Mouse (Mus musculus): Measurements from ENCODE around the gene Atxn1. TPM values are rescaled to one million over a fixed set of nuclear protein-coding genes. Genes with fewer than 3 reads are reported as not detected.

The Atxn1 gene
- total and polyA plus RNA-seq, 3 experiments, result 0.39 to 1.1 TPM; not detected in 1

- no peak for TF ChIP-seq KAT2A (conservative IDR thresholded peaks at IDR 0.05; ENCODE audit: low read depth, low read length)
- no peak for TF ChIP-seq CHD1 (IDR thresholded peaks at IDR 0.05; ENCODE audit: low read depth, low read length)
- no peak for TF ChIP-seq NRF1 (IDR thresholded peaks at IDR 0.05; ENCODE audit: insufficient read depth, low read depth, low read length, poor library complexity, severe bottlenecking)
- no peak for TF ChIP-seq RAD21 (IDR thresholded peaks at IDR 0.05; ENCODE audit: low read depth, low read length)
- TF ChIP-seq POLR2AphosphoS5 (IDR thresholded peaks at IDR 0.05; ENCODE audit: borderline replicate concordance, low read depth, low read length), result no peak
- TF ChIP-seq TBP (IDR thresholded peaks at IDR 0.05; ENCODE audit: low read depth, low read length), result no peak
- TF ChIP-seq ELF1 (IDR thresholded peaks at IDR 0.05; ENCODE audit: low read depth, low read length), result no peak
- TF ChIP-seq GABPA (IDR thresholded peaks at IDR 0.05; ENCODE audit: low read depth, low read length), result no peak
- TF ChIP-seq ZNF384 (IDR thresholded peaks at IDR 0.05; ENCODE audit: low read depth, low read length), result no peak
- no peak for TF ChIP-seq SIN3A (IDR thresholded peaks at IDR 0.05; ENCODE audit: low read length)
- no peak for TF ChIP-seq MAFK (IDR thresholded peaks at IDR 0.05; ENCODE audit: borderline replicate concordance, low read depth, low read length)
- TF ChIP-seq MEF2A (IDR thresholded peaks at IDR 0.05; ENCODE audit: extremely low read depth, insufficient replicate concordance, low read depth, low read length, poor library complexity, severe bottlenecking), result no peak
- no peaks in the 10 kb centered on the region for H3K79me2 ChIP-seq (ENCODE audit: control insufficient read depth, insufficient read depth, low read length, poor library complexity)
- H3K27me3 ChIP-seq (ENCODE audit: control insufficient read depth in 1 of 2, insufficient read depth in 2 of 2, low read length in 2 of 2), result no peaks in the 10 kb centered on the region
- H3K9me3 ChIP-seq (replicated peaks; ENCODE audit: insufficient read depth, low read length), result no peaks in the 10 kb centered on the region
- no peak overlapping the region for H3K9ac ChIP-seq (ENCODE audit: control insufficient read depth, low read depth, low read length, poor library complexity, severe bottlenecking)
- H3K27ac ChIP-seq (ENCODE audit: control insufficient read depth, low read depth, low read length), result no peak overlapping the region
- H3K4me1 ChIP-seq (ENCODE audit: control insufficient read depth in 1 of 2, insufficient read depth in 2 of 2, low read length in 2 of 2), result peaks cover 0 to 5% of the 10 kb centered on the region in 2 experiments; a peak in 1 of 4 replicates
- no peak for DNase-seq (ENCODE audit: low read depth, low spot score)
- H3K4me3 ChIP-seq (ENCODE audit: control insufficient read depth in 1 of 2, insufficient read depth in 1 of 2, low read depth in 2 of 2, low read length in 2 of 2), result no peak overlapping the region
- H3K36me3 ChIP-seq (ENCODE audit: control insufficient read depth in 1 of 2, insufficient read depth in 2 of 2, low read length in 2 of 2), result no peaks in the 10 kb centered on the region
These were observed 229.0 kb downstream of the Atxn1 start for GRCm38 (mm10) chr13:45735802-45736201.

- no peak for DNase-seq (ENCODE audit: low read depth, low spot score)
- Histone ChIP-seq H3K4me1 (ENCODE audit: control insufficient read depth in 1 of 2, insufficient read depth in 2 of 2, low read length in 2 of 2) (peaks cover 0 to 4% of the 10 kb centered on the region in 2 experiments; a peak in 1 of 4 replicates), H3K27ac (ENCODE audit: control insufficient read depth, low read depth, low read length) (no peak overlapping the region), H3K4me3 (ENCODE audit: control insufficient read depth in 1 of 2, insufficient read depth in 1 of 2, low read depth in 2 of 2, low read length in 2 of 2) (no peak overlapping the region), H3K9ac (ENCODE audit: control insufficient read depth, low read depth, low read length, poor library complexity, severe bottlenecking) (no peak overlapping the region), H3K27me3 (ENCODE audit: control insufficient read depth in 1 of 2, insufficient read depth in 2 of 2, low read length in 2 of 2) (no peaks in the 10 kb centered on the region), H3K36me3 (ENCODE audit: control insufficient read depth in 1 of 2, insufficient read depth in 2 of 2, low read length in 2 of 2) (no peaks in the 10 kb centered on the region), H3K9me3 (replicated peaks; ENCODE audit: insufficient read depth, low read length) (no peaks in the 10 kb centered on the region), H3K79me2 (ENCODE audit: control insufficient read depth, insufficient read depth, low read length, poor library complexity) (no peaks in the 10 kb centered on the region)
- TF ChIP-seq MYC (IDR thresholded peaks at IDR 0.05; ENCODE audit: low read depth, low read length), result no peak
These were observed 230.3 kb downstream of the Atxn1 start for GRCm38 (mm10) chr13:45734531-45734930.

- Histone ChIP-seq H3K4me1 (ENCODE audit: control insufficient read depth in 1 of 2, insufficient read depth in 2 of 2, low read length in 2 of 2) (no peaks in the 10 kb centered on the region), H3K79me2 (ENCODE audit: control insufficient read depth, insufficient read depth, low read length, poor library complexity) (no peaks in the 10 kb centered on the region), H3K9me3 (replicated peaks; ENCODE audit: insufficient read depth, low read length) (no peaks in the 10 kb centered on the region), H3K27me3 (ENCODE audit: control insufficient read depth in 1 of 2, insufficient read depth in 2 of 2, low read length in 2 of 2) (no peaks in the 10 kb centered on the region), H3K4me3 (ENCODE audit: control insufficient read depth in 1 of 2, insufficient read depth in 1 of 2, low read depth in 2 of 2, low read length in 2 of 2) (no peak overlapping the region), H3K9ac (ENCODE audit: control insufficient read depth, low read depth, low read length, poor library complexity, severe bottlenecking) (no peak overlapping the region), H3K27ac (ENCODE audit: control insufficient read depth, low read depth, low read length) (no peak overlapping the region), H3K36me3 (ENCODE audit: control insufficient read depth in 1 of 2, insufficient read depth in 2 of 2, low read length in 2 of 2) (no peaks in the 10 kb centered on the region)
- DNase-seq (ENCODE audit: low read depth, low spot score), result no peak
- TF ChIP-seq JUND (IDR thresholded peaks at IDR 0.05; ENCODE audit: low read depth, low read length), result no peak
- TF ChIP-seq ZNF384 (IDR thresholded peaks at IDR 0.05; ENCODE audit: low read depth, low read length), result no peak
These were observed 232.2 kb downstream of the Atxn1 start for GRCm38 (mm10) chr13:45732590-45732989.
